Mouse (Mus musculus) hindbrain, embryonic 16.5 days (tissue): ENCODE measurements around the gene Gm21987. TPM values are rescaled to one million over a fixed set of nuclear protein-coding genes. Genes with fewer than 3 reads are reported as not detected.
A peak's percentile ranks its signal among the peaks of the same experiment; 100 is the strongest.

Experiments used
- ATAC-seq: fragments of 200-750 bp; cut with Nextera tagmentation; 2 replicates; pipeline ENCODE4 v1.8.0; 2017; ENCODE audit warnings: moderate TSS enrichment, moderate library complexity
- H3K27ac ChIP-seq: fragments of 300-500 bp; sonication (generic); 2 replicates; pipeline ENCODE4 v1.5.1; 2014; ENCODE audit warnings: low read depth, mild to moderate bottlenecking, control low read depth, low read length, moderate library complexity
- H3K27me3 ChIP-seq: fragments of 300-500 bp; sonication (generic); replicated peaks from 2 replicates; pipeline ENCODE4 v1.6.1; 2014; ENCODE audit warnings: low read length; ENCODE audit not compliant: control insufficient read depth, insufficient read depth
- H3K36me3 ChIP-seq: fragments of 300-500 bp; sonication (generic); 2 replicates; pipeline ENCODE4 v1.6.1; 2014; ENCODE audit warnings: mild to moderate bottlenecking, low read length, moderate library complexity, mixed read lengths; ENCODE audit not compliant: control insufficient read depth, insufficient read depth
- H3K4me1 ChIP-seq: fragments of 300-500 bp; sonication (generic); 2 replicates; pipeline ENCODE4 v1.6.1; 2014; ENCODE audit warnings: low read depth, low read length; ENCODE audit not compliant: control insufficient read depth, insufficient read depth
- H3K4me2 ChIP-seq: fragments of 300-500 bp; sonication (generic); 2 replicates; pipeline ENCODE4 v1.6.1; 2014; ENCODE audit warnings: mild to moderate bottlenecking, low read length, control low read depth, moderate library complexity
- H3K4me3 ChIP-seq: fragments of 300-500 bp; sonication (generic); 2 replicates; pipeline ENCODE4 v1.5.1; 2014; ENCODE audit warnings: mild to moderate bottlenecking, low read length, control low read depth, moderate library complexity
- H3K9ac ChIP-seq: fragments of 300-500 bp; sonication (generic); 2 replicates; pipeline ENCODE4 v1.6.1; 2014; ENCODE audit warnings: low read depth, mild to moderate bottlenecking, control low read depth, low read length, moderate library complexity
- H3K9me3 ChIP-seq: fragments of 300-500 bp; sonication (generic); 2 replicates; pipeline ENCODE4 v1.6.1; 2014; ENCODE audit warnings: mild to moderate bottlenecking, low read length, moderate library complexity; ENCODE audit not compliant: control insufficient read depth
- WGBS: fragments of 180-500 bp; shearing (Covaris S2); extraction: QIAGEN DNeasy Blood & Tissue Kit; methylation state at CpG from one replicate; pipeline ENCODE4 v1.1.7; 2014; 5-methylcytosine and 5-hydroxymethylcytosine counted together
- polyA plus RNA-seq: library from polyadenylated mRNA; unstranded; fragments of >200 nt; fragmentation: Nextera tagmentation; extraction: Ambion mirVana; gene quantifications from 2 replicates; pipeline ENCODE4 v1.2.1, GENCODE M21; 2015

Gm21987 gene
- polyA plus RNA-seq, 1 experiment from 2014 or later: not detected

- H3K4me2 ChIP-seq: no peak overlapping the region
- H3K36me3 ChIP-seq: no peaks in the 10 kb centered on the region
- no peak for ATAC-seq
- no peak overlapping the region for H3K27ac ChIP-seq
- no peak overlapping the region for H3K9ac ChIP-seq
- 83% methylated on average over 10 of the region's 10 CpGs for WGBS
- H3K4me3 ChIP-seq: no peak overlapping the region
- H3K9me3 ChIP-seq: no peaks in the 10 kb centered on the region
- peaks cover 6% of the 10 kb centered on the region; the same call in 1 of the 2 replicates for H3K4me1 ChIP-seq
- H3K27me3 ChIP-seq: no peaks in the 10 kb centered on the region
Measured at GRCm38 (mm10) chr16:38373439-38373838, 26.6 kb downstream of the Gm21987 start.

- Histone ChIP-seq H3K9me3 (no peaks in the 10 kb centered on the region), H3K27ac (no peak overlapping the region), H3K4me2 (peak overlapping the region; percentile 8; the same call in 1 of the 2 replicates), H3K4me1 (peaks cover 6% of the 10 kb centered on the region; the same call in 1 of the 2 replicates), H3K9ac (no peak overlapping the region), H3K27me3 (no peaks in the 10 kb centered on the region), H3K4me3 (no peak overlapping the region), H3K36me3 (no peaks in the 10 kb centered on the region)
- ATAC-seq: no peak
- WGBS: 86% methylated on average over 16 of the region's 16 CpGs
Measured at GRCm38 (mm10) chr16:38373941-38374340, 27.1 kb downstream of the Gm21987 start.

- H3K27me3 ChIP-seq: no peaks in the 10 kb centered on the region
- H3K4me3 ChIP-seq: no peak overlapping the region
- no peaks in the 10 kb centered on the region for H3K36me3 ChIP-seq
- peaks cover 6% of the 10 kb centered on the region; the same call in 1 of the 2 replicates for H3K4me1 ChIP-seq
- no peak overlapping the region for H3K9ac ChIP-seq
- WGBS: 84% methylated on average over 10 of the region's 10 CpGs
- H3K9me3 ChIP-seq: no peaks in the 10 kb centered on the region
- H3K27ac ChIP-seq: no peak overlapping the region
- H3K4me2 ChIP-seq: no peak overlapping the region; the same call in 1 of the 2 replicates
- no peak for ATAC-seq
Measured at GRCm38 (mm10) chr16:38374379-38375140, 27.7 kb downstream of the Gm21987 start.

- no peak overlapping the region for H3K4me2 ChIP-seq
- no peaks in the 10 kb centered on the region for H3K9me3 ChIP-seq
- WGBS: 87% methylated on average over 7 of the region's 7 CpGs
- peaks cover 6% of the 10 kb centered on the region; the same call in 1 of the 2 replicates for H3K4me1 ChIP-seq
- no peaks in the 10 kb centered on the region for H3K27me3 ChIP-seq
- no peak for ATAC-seq
- H3K4me3 ChIP-seq: no peak overlapping the region
- H3K27ac ChIP-seq: no peak overlapping the region
- no peaks in the 10 kb centered on the region for H3K36me3 ChIP-seq
- no peak overlapping the region for H3K9ac ChIP-seq
Measured at GRCm38 (mm10) chr16:38375182-38375581, 28.3 kb downstream of the Gm21987 start.

- 29% methylated on average over 16 of the region's 17 CpGs for WGBS
- Histone ChIP-seq H3K4me2 (peak overlapping the region; percentile 55), H3K36me3 (no peaks in the 10 kb centered on the region), H3K4me3 (peak overlapping the region; percentile 29), H3K27ac (peak overlapping the region; percentile 86), H3K27me3 (no peaks in the 10 kb centered on the region), H3K9ac (peak overlapping the region; percentile 63), H3K4me1 (peaks cover 6% of the 10 kb centered on the region; the same call in 1 of the 2 replicates), H3K9me3 (no peaks in the 10 kb centered on the region)
- peak; percentile 94 for ATAC-seq
Measured at GRCm38 (mm10) chr16:38376163-38376840, 29.5 kb downstream of the Gm21987 start.

- no peaks in the 10 kb centered on the region for H3K9me3 ChIP-seq
- H3K27ac ChIP-seq: peak overlapping the region; percentile 86
- peak overlapping the region; percentile 29 for H3K4me3 ChIP-seq
- H3K36me3 ChIP-seq: no peaks in the 10 kb centered on the region
- WGBS: 45% methylated on average over 8 of the region's 8 CpGs
- peak overlapping the region; percentile 55 for H3K4me2 ChIP-seq
- H3K9ac ChIP-seq: no peak overlapping the region; the same call in 1 of the 2 replicates
- peaks cover 6% of the 10 kb centered on the region; the same call in 1 of the 2 replicates for H3K4me1 ChIP-seq
- ATAC-seq: peak; percentile 53
- no peaks in the 10 kb centered on the region for H3K27me3 ChIP-seq
Measured at GRCm38 (mm10) chr16:38376841-38377249, 30.0 kb downstream of the Gm21987 start.

- no peak overlapping the region for H3K4me2 ChIP-seq
- ATAC-seq: no peak
- H3K4me1 ChIP-seq: peaks cover 6% of the 10 kb centered on the region; the same call in 1 of the 2 replicates
- H3K9me3 ChIP-seq: no peaks in the 10 kb centered on the region
- no peaks in the 10 kb centered on the region for H3K27me3 ChIP-seq
- no peak overlapping the region for H3K4me3 ChIP-seq
- H3K36me3 ChIP-seq: no peaks in the 10 kb centered on the region
- H3K27ac ChIP-seq: no peak overlapping the region
- H3K9ac ChIP-seq: no peak overlapping the region
- 84% methylated on average over 6 of the region's 6 CpGs for WGBS
Measured at GRCm38 (mm10) chr16:38377546-38377945, 30.7 kb downstream of the Gm21987 start.

GRCm38 (mm10) chr16:38378591-38378990, 31.8 kb downstream of the Gm21987 start:
- no peaks in the 10 kb centered on the region for H3K27me3 ChIP-seq
- peaks cover 6% of the 10 kb centered on the region; the same call in 1 of the 2 replicates for H3K4me1 ChIP-seq
- no peak overlapping the region for H3K4me2 ChIP-seq
- no peak overlapping the region for H3K9ac ChIP-seq
- 76% methylated on average over 6 of the region's 6 CpGs for WGBS
- no peak for ATAC-seq
- no peak overlapping the region for H3K4me3 ChIP-seq
- no peaks in the 10 kb centered on the region for H3K36me3 ChIP-seq
- H3K9me3 ChIP-seq: no peaks in the 10 kb centered on the region
- no peak overlapping the region for H3K27ac ChIP-seq

- H3K27ac ChIP-seq: no peak overlapping the region
- no peaks in the 10 kb centered on the region for H3K36me3 ChIP-seq
- H3K4me2 ChIP-seq: no peak overlapping the region
- peaks cover 6% of the 10 kb centered on the region; the same call in 1 of the 2 replicates for H3K4me1 ChIP-seq
- no peaks in the 10 kb centered on the region for H3K27me3 ChIP-seq
- no peaks in the 10 kb centered on the region for H3K9me3 ChIP-seq
- 64% methylated on average over 6 of the region's 6 CpGs for WGBS
- no peak overlapping the region for H3K4me3 ChIP-seq
- ATAC-seq: no peak
- no peak overlapping the region for H3K9ac ChIP-seq
Measured at GRCm38 (mm10) chr16:38379088-38379487, 32.2 kb downstream of the Gm21987 start.
